Mouse (Mus musculus) frontal cortex, adult 2 months (tissue): ENCODE data around the gene Cacna1d. TPM values are rescaled to one million over a fixed set of nuclear protein-coding genes. Genes with fewer than 3 reads are reported as not detected.

Source experiments
- DNase-seq, 2 experiments: peaks; one replicate each; pipeline ENCODE4 v3.0.0; 2022; ENCODE audit warnings: low spot score in 1 of 2; ENCODE audit errors: extremely low spot score in 1 of 2
- polyA plus RNA-seq: library from polyadenylated mRNA; depleted of rRNA; stranded (reverse); fragments of >200 nt; gene quantifications from 2 replicates; pipeline ENCODE4 v1.2.3, GENCODE M21; 2012

Cacna1d gene
- polyA plus RNA-seq, 1 experiment = 80.3 TPM

GRCm38 (mm10) chr14:30341825-30342590 is 149.2 kb downstream of the Cacna1d start:
- no peak for DNase-seq

GRCm38 (mm10) chr14:30340140-30340539 is 151.1 kb downstream of the Cacna1d start:
- DNase-seq = no peak

- no peak for DNase-seq
Measured at GRCm38 (mm10) chr14:30331856-30332255, 159.4 kb downstream of the Cacna1d start.

GRCm38 (mm10) chr14:30330416-30331181 is 160.7 kb downstream of the Cacna1d start:
- DNase-seq = no peak

- no peak for DNase-seq
Measured at GRCm38 (mm10) chr14:30329109-30329508, 162.1 kb downstream of the Cacna1d start.

- DNase-seq = no peak
Measured at GRCm38 (mm10) chr14:30327452-30327851, 163.8 kb downstream of the Cacna1d start.

- DNase-seq = no peak
Measured at GRCm38 (mm10) chr14:30327051-30327450, 164.2 kb downstream of the Cacna1d start.

GRCm38 (mm10) chr14:30326226-30326625 is 165.0 kb downstream of the Cacna1d start:
- no peak for DNase-seq

GRCm38 (mm10) chr14:30324994-30325393 is 166.3 kb downstream of the Cacna1d start:
- no peak for DNase-seq

- peak in 1 of 2 experiments; percentile 45 for DNase-seq
Measured at GRCm38 (mm10) chr14:30318715-30319437, 172.4 kb downstream of the Cacna1d start.

GRCm38 (mm10) chr14:30318293-30318692 is 173.0 kb downstream of the Cacna1d start:
- DNase-seq = peak; percentile 72 to 81

GRCm38 (mm10) chr14:30317616-30318015 is 173.6 kb downstream of the Cacna1d start:
- no peak for DNase-seq

GRCm38 (mm10) chr14:30311206-30311889 is 179.9 kb downstream of the Cacna1d start:
- no peak for DNase-seq

GRCm38 (mm10) chr14:30310236-30310635 is 181.0 kb downstream of the Cacna1d start:
- DNase-seq = no peak

- DNase-seq = no peak
Measured at GRCm38 (mm10) chr14:30306221-30306620, 185.0 kb downstream of the Cacna1d start.

GRCm38 (mm10) chr14:30299946-30300345 is 191.3 kb downstream of the Cacna1d start:
- DNase-seq = no peak

- DNase-seq = peak in 1 of 2 experiments; percentile 51
Measured at GRCm38 (mm10) chr14:30297492-30297891, 193.8 kb downstream of the Cacna1d start.

GRCm38 (mm10) chr14:30292135-30292463 is 199.2 kb downstream of the Cacna1d start:
- DNase-seq = no peak

- no peak for DNase-seq
Measured at GRCm38 (mm10) chr14:30291389-30292134, 199.7 kb downstream of the Cacna1d start.

GRCm38 (mm10) chr14:30284446-30284845 is 206.8 kb downstream of the Cacna1d start:
- DNase-seq = peak in 1 of 2 experiments; percentile 46
